Mouse (Mus musculus): ENCODE measurements around the gene Erh. TPM values are rescaled to one million over a fixed set of nuclear protein-coding genes. Genes with fewer than 3 reads are reported as not detected.

Gene Erh
- polyA plus RNA-seq, 1 experiment from 2014 or later: 531 TPM

- no peak overlapping the region for H3K4me3 ChIP-seq
- no peaks in the 10 kb centered on the region for H3K4me1 ChIP-seq
- no peaks in the 10 kb centered on the region for H3K27me3 ChIP-seq (ENCODE audit: low read depth, poor library complexity, severe bottlenecking)
- no peak for DNase-seq (ENCODE audit: low spot score)
- peaks cover 2% of the 10 kb centered on the region for H3K36me3 ChIP-seq
- H3K27ac ChIP-seq (replicated peaks): no peak overlapping the region
- WGBS: 83% methylated on average over 3 of the region's 3 CpGs
- H3K9me3 ChIP-seq (replicated peaks): no peaks in the 10 kb centered on the region
These were observed 34.2 kb downstream of the Erh start for GRCm38 (mm10) chr12:80609928-80610327.

DNA sequence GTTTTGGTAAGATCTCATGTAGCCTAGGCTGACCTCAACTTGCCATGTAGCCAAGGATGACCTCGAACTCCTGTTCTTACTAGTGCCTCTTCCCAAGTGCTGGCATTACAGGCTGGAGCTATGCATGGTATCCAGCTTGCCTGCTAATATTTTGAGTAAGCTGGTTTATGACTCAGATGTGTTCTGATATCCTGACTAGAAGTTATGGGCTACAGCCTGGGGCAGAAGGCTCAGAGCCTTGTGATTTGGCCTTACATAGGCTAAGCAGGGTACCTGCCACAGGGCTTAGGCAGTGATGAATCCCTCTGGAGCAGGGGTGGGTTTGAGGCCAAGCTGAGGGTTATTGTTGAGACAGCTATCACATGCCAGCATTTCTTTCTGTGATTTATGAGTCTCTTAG lies 35.6 kb downstream of the Erh start:
- Histone ChIP-seq H3K27me3 (ENCODE audit: low read depth, poor library complexity, severe bottlenecking) (no peaks in the 10 kb centered on the region), H3K4me1 (peaks cover 8% of the 10 kb centered on the region), H3K27ac (replicated peaks) (no peak overlapping the region), H3K36me3 (peaks cover 6% of the 10 kb centered on the region), H3K4me3 (no peak overlapping the region), H3K9me3 (replicated peaks) (no peaks in the 10 kb centered on the region)
- DNase-seq (ENCODE audit: low spot score): no peak
- 88% methylated on average over 1 of the region's 1 CpGs for WGBS

DNA sequence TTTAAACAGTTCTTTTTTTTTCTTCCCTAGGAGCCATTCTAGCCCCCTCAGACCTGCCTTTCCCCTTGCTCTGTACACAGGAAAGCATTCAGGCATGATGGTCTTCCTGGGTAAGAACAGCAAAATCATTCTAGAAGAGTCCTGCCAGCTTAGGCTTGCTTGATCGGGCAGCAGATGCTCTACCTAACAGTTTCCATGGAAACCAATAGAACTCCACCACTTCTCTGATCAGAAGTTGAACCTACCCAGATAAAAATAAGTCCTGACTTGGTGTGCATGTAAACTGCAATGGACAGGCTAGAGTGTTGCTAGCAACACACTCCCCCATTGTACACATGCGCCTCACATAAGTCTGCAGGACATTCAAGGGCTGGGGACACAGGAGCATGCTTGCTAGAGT lies 39.9 kb downstream of the Erh start:
- Histone ChIP-seq H3K36me3 (peaks cover 29% of the 10 kb centered on the region), H3K9me3 (replicated peaks) (no peaks in the 10 kb centered on the region), H3K4me1 (peaks cover 13% of the 10 kb centered on the region), H3K27ac (replicated peaks) (no peak overlapping the region), H3K4me3 (no peak overlapping the region), H3K27me3 (ENCODE audit: low read depth, poor library complexity, severe bottlenecking) (no peaks in the 10 kb centered on the region)
- 91% methylated on average over 2 of the region's 2 CpGs for WGBS
- no peak for DNase-seq (ENCODE audit: low spot score)

GRCm38 (mm10) chr12:80603566-80603965 lies 40.6 kb downstream of the Erh start:
- no peak overlapping the region for H3K27ac ChIP-seq (replicated peaks)
- H3K27me3 ChIP-seq (ENCODE audit: low read depth, poor library complexity, severe bottlenecking): no peaks in the 10 kb centered on the region
- peaks cover 16% of the 10 kb centered on the region for H3K4me1 ChIP-seq
- no peaks in the 10 kb centered on the region for H3K9me3 ChIP-seq (replicated peaks)
- H3K4me3 ChIP-seq: no peak overlapping the region
- H3K36me3 ChIP-seq: peaks cover 36% of the 10 kb centered on the region
- 85% methylated on average over 4 of the region's 4 CpGs for WGBS
- DNase-seq (ENCODE audit: low spot score): no peak

DNA sequence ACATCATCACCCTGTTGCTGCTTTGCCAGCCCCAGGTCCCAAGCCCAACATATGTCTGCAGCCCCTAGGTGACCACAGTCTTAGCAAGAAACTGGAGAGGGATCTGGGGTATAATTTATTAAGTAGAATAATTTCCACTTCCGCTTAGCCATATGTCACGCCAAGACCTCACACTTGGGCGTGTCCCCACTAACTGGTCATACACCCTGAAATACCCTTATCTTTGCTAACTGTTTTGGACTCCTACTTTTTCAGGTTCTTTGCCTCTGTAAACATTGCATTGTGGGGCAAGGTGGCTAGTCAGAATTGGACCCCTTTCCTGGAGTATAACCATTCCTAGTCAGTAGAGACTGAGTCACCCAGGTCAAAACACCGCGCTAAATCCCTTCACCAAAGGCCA lies 41.7 kb downstream of the Erh start:
- Histone ChIP-seq H3K27me3 (ENCODE audit: low read depth, poor library complexity, severe bottlenecking) (no peaks in the 10 kb centered on the region), H3K36me3 (peaks cover 45% of the 10 kb centered on the region), H3K9me3 (replicated peaks) (no peaks in the 10 kb centered on the region), H3K4me1 (peaks cover 23% of the 10 kb centered on the region), H3K27ac (replicated peaks) (no peak overlapping the region), H3K4me3 (no peak overlapping the region)
- DNase-seq (ENCODE audit: low spot score): no peak
- WGBS: 96% methylated on average over 5 of the region's 5 CpGs

GRCm38 (mm10) chr12:80601597-80602269 lies 42.4 kb downstream of the Erh start:
- no peaks in the 10 kb centered on the region for H3K9me3 ChIP-seq (replicated peaks)
- H3K27ac ChIP-seq (replicated peaks): no peak overlapping the region
- H3K27me3 ChIP-seq (ENCODE audit: low read depth, poor library complexity, severe bottlenecking): no peaks in the 10 kb centered on the region
- peaks cover 23% of the 10 kb centered on the region for H3K4me1 ChIP-seq
- no peak for DNase-seq (ENCODE audit: low spot score)
- H3K36me3 ChIP-seq: peaks cover 52% of the 10 kb centered on the region
- no peak overlapping the region for H3K4me3 ChIP-seq
- WGBS: 89% methylated on average over 9 of the region's 9 CpGs

DNA sequence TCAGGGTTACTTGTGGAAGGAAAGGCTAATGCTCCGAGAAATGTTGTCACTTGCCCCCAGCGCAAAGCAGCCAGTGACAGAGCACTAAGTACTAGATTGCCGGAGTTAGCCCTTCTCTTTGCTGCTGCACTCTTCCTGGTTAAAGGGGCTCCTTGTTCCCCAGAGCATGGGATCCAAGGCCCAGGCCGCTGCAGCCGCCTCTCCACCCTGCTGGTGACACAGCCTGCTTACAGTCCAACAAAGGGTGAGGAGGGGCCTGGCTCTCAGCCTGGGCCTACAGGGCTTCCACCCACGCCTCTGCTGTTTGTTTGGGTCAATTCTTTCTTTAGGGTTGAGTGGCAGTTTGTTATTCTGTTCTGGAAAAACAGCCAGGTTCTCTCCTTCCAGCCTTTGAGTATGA lies 45.4 kb downstream of the Erh start:
- WGBS: 46% methylated on average over 6 of the region's 6 CpGs
- peak overlapping the region; percentile 60 for H3K27ac ChIP-seq (replicated peaks)
- peaks cover 17% of the 10 kb centered on the region for H3K4me1 ChIP-seq

GRCm38 (mm10) chr12:80598236-80598635 lies 45.9 kb downstream of the Erh start:
- Histone ChIP-seq H3K4me3 (no peak overlapping the region), H3K27ac (replicated peaks) (peak overlapping the region; percentile 60; the same call in 1 of the 2 replicates), H3K9me3 (replicated peaks) (no peaks in the 10 kb centered on the region), H3K4me1 (peaks cover 12% of the 10 kb centered on the region), H3K27me3 (ENCODE audit: low read depth, poor library complexity, severe bottlenecking) (no peaks in the 10 kb centered on the region), H3K36me3 (peaks cover 66% of the 10 kb centered on the region)
- whole genome bisulfite sequencing: 44% methylated on average over 7 of the region's 7 CpGs
- DNase-seq (ENCODE audit: low spot score): no peak

More for the DNA sequence above, 45.4 kb downstream of the Erh start:
- Histone ChIP-seq H3K9me3 (replicated peaks) (no peaks in the 10 kb centered on the region), H3K4me3 (no peak overlapping the region), H3K27me3 (ENCODE audit: low read depth, poor library complexity, severe bottlenecking) (no peaks in the 10 kb centered on the region), H3K36me3 (peaks cover 61% of the 10 kb centered on the region)
- no peak for DNase-seq (ENCODE audit: low spot score)

- no peak for DNase-seq (ENCODE audit: low spot score)
- no peaks in the 10 kb centered on the region for H3K9me3 ChIP-seq (replicated peaks)
- H3K27me3 ChIP-seq (ENCODE audit: low read depth, poor library complexity, severe bottlenecking): no peaks in the 10 kb centered on the region
- H3K36me3 ChIP-seq: peaks cover 73% of the 10 kb centered on the region
- 93% methylated on average over 4 of the region's 4 CpGs for whole genome bisulfite sequencing
- H3K4me1 ChIP-seq: peaks cover 16% of the 10 kb centered on the region
- H3K4me3 ChIP-seq: no peak overlapping the region
- H3K27ac ChIP-seq (replicated peaks): no peak overlapping the region
These were observed 48.2 kb downstream of the Erh start for GRCm38 (mm10) chr12:80595968-80596367.

- H3K27me3 ChIP-seq (ENCODE audit: low read depth, poor library complexity, severe bottlenecking): no peaks in the 10 kb centered on the region
- no peak overlapping the region for H3K27ac ChIP-seq (replicated peaks)
- no peak overlapping the region for H3K4me3 ChIP-seq
- no peaks in the 10 kb centered on the region for H3K9me3 ChIP-seq (replicated peaks)
- no peak for DNase-seq (ENCODE audit: low spot score)
- H3K4me1 ChIP-seq: peaks cover 16% of the 10 kb centered on the region
- peaks cover 76% of the 10 kb centered on the region for H3K36me3 ChIP-seq
- 93% methylated on average over 4 of the region's 4 CpGs for WGBS
These were observed 48.6 kb downstream of the Erh start for GRCm38 (mm10) chr12:80595566-80595965.

GRCm38 (mm10) chr12:80594781-80595180 lies 49.4 kb downstream of the Erh start:
- Histone ChIP-seq H3K4me1 (peaks cover 16% of the 10 kb centered on the region), H3K36me3 (peaks cover 77% of the 10 kb centered on the region), H3K27ac (replicated peaks) (no peak overlapping the region), H3K9me3 (replicated peaks) (no peaks in the 10 kb centered on the region), H3K4me3 (no peak overlapping the region), H3K27me3 (ENCODE audit: low read depth, poor library complexity, severe bottlenecking) (no peaks in the 10 kb centered on the region)
- WGBS: 93% methylated on average over 4 of the region's 4 CpGs
- no peak for DNase-seq (ENCODE audit: low spot score)

- no peak for DNase-seq (ENCODE audit: low spot score)
- Histone ChIP-seq H3K4me3 (no peak overlapping the region), H3K27me3 (ENCODE audit: low read depth, poor library complexity, severe bottlenecking) (no peaks in the 10 kb centered on the region), H3K36me3 (peaks cover 79% of the 10 kb centered on the region), H3K9me3 (replicated peaks) (no peaks in the 10 kb centered on the region), H3K4me1 (peaks cover 16% of the 10 kb centered on the region), H3K27ac (replicated peaks) (no peak overlapping the region)
- 90% methylated on average over 4 of the region's 4 CpGs for WGBS
These were observed 50.0 kb downstream of the Erh start for GRCm38 (mm10) chr12:80594141-80594540.

DNA sequence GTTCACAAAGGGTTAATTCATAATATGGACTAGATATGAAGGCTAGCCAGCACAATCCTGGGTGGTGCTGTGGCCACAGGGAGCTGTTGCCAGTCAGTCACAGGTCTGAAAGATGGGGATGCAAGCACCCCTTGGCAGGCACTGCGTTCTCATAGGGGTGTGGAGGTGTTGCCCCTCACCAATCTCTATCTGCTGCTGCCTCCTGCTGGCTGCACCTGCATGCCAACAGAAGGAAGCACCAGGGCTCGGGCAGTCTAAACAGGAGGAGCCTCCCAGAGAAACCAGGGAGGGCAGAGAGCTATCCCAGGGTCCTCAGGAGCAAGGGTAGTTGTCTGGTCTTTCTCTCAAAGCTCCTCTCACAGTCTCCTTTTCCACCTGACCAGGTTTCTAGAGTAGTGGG lies 59.2 kb downstream of the Erh start:
- Histone ChIP-seq H3K4me3 (no peak overlapping the region), H3K27ac (replicated peaks) (no peak overlapping the region), H3K4me1 (no peaks in the 10 kb centered on the region), H3K9me3 (replicated peaks) (no peaks in the 10 kb centered on the region), H3K36me3 (peaks cover 70% of the 10 kb centered on the region), H3K27me3 (ENCODE audit: low read depth, poor library complexity, severe bottlenecking) (no peaks in the 10 kb centered on the region)
- 46% methylated on average over 2 of the region's 2 CpGs for WGBS
- no peak for DNase-seq (ENCODE audit: low spot score)
